Mouse (Mus musculus): ENCODE measurements around the gene Fadd.

Fadd gene

GRCm38 (mm10) chr7:144589508-144589907 is 7.2 kb upstream of the Fadd start:
- Histone ChIP-seq H3K27me3 (ENCODE audit: insufficient read depth, low read length) (peaks cover 8% of the 10 kb centered on the region), H3K4me3 (replicated peaks; ENCODE audit: low read length) (no peak overlapping the region), H3K36me3 (ENCODE audit: insufficient read depth, low read length) (no peaks in the 10 kb centered on the region), H3K9me3 (ENCODE audit: low read length) (no peaks in the 10 kb centered on the region), H3K4me1 (replicated peaks; ENCODE audit: low read depth, low read length) (no peaks in the 10 kb centered on the region)
- TF ChIP-seq NANOG (IDR thresholded peaks at IDR 0.05; ENCODE audit: borderline replicate concordance, low read length) (no peak), CTCF (conservative IDR thresholded peaks at IDR 0.05; ENCODE audit: low read length) (no peak), POU5F1 (IDR thresholded peaks at IDR 0.05; ENCODE audit: borderline replicate concordance, low read length) (no peak)

DNA sequence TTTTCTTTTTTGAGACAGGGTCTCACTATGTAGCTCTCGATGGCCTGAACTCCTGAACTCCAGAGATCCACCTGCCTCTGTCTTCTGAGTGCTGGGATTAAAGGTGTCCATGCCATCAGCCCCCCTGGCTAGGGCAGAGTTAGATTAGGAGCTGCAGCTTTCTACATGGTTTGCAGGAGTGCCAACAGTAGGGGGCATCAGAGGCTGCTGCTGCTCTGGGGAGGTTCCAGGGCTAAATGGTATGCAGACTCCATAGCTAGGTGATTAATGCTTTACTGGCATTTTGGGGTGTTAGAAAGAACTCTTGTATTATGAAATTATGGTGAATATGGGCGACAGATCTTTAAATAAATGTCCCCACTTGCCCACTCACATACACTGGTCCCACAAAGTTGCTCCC is 5.0 kb upstream of the Fadd start:
- TF ChIP-seq POU5F1 (IDR thresholded peaks at IDR 0.05; ENCODE audit: borderline replicate concordance, low read length) (no peak), CTCF (conservative IDR thresholded peaks at IDR 0.05; ENCODE audit: low read length) (peak; percentile 31), NANOG (IDR thresholded peaks at IDR 0.05; ENCODE audit: borderline replicate concordance, low read length) (no peak)
- Histone ChIP-seq H3K27me3 (ENCODE audit: insufficient read depth, low read length) (peaks cover 12% of the 10 kb centered on the region), H3K4me1 (replicated peaks; ENCODE audit: low read depth, low read length) (peaks cover 12% of the 10 kb centered on the region)

GRCm38 (mm10) chr7:144585648-144586047 is 3.4 kb upstream of the Fadd start:
- Histone ChIP-seq H3K9me3 (ENCODE audit: low read length) (no peaks in the 10 kb centered on the region), H3K4me3 (replicated peaks; ENCODE audit: low read length) (no peak overlapping the region), H3K4me1 (replicated peaks; ENCODE audit: low read depth, low read length) (peaks cover 22% of the 10 kb centered on the region), H3K27me3 (ENCODE audit: insufficient read depth, low read length) (peaks cover 9% of the 10 kb centered on the region), H3K36me3 (ENCODE audit: insufficient read depth, low read length) (peaks cover 5% of the 10 kb centered on the region)
- TF ChIP-seq CTCF (conservative IDR thresholded peaks at IDR 0.05; ENCODE audit: low read length), result peak; percentile 84
- TF ChIP-seq POU5F1 (IDR thresholded peaks at IDR 0.05; ENCODE audit: borderline replicate concordance, low read length), result no peak

More for the DNA sequence above, 5.0 kb upstream of the Fadd start:
- H3K9me3 ChIP-seq (ENCODE audit: low read length), result no peaks in the 10 kb centered on the region
- H3K4me3 ChIP-seq (replicated peaks; ENCODE audit: low read length), result no peak overlapping the region
- H3K36me3 ChIP-seq (ENCODE audit: insufficient read depth, low read length), result no peaks in the 10 kb centered on the region

DNA sequence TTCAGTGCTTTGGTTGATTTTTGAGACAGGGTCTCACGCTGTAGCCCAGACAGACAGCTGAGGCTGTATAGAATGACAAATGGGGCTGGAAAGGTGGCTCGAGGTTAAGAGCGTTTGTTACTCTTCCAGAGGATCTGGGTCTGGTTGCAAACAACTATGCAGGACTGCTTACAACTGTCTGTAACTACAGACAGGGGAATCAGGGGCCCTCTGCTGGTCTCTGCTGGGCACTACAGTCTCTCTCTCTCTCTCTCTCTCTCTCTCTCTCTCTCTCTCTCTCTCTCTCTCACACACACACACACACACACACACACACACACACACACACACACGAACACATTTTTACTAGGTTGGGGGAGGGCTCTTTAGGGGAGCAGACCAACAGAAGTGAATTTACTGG is 1.4 kb upstream of the Fadd start:
- Histone ChIP-seq H3K27me3 (ENCODE audit: insufficient read depth, low read length) (peaks cover 9% of the 10 kb centered on the region), H3K4me1 (replicated peaks; ENCODE audit: low read depth, low read length) (peaks cover 29% of the 10 kb centered on the region), H3K4me3 (replicated peaks; ENCODE audit: low read length) (no peak overlapping the region), H3K36me3 (ENCODE audit: insufficient read depth, low read length) (peaks cover 25% of the 10 kb centered on the region), H3K9me3 (ENCODE audit: low read length) (no peaks in the 10 kb centered on the region)
- no peak for TF ChIP-seq POU5F1 (IDR thresholded peaks at IDR 0.05; ENCODE audit: borderline replicate concordance, low read length)
- TF ChIP-seq CTCF (conservative IDR thresholded peaks at IDR 0.05; ENCODE audit: low read length), result peak; percentile 39; the same call in 1 of the 2 replicates
- no peak for TF ChIP-seq NANOG (IDR thresholded peaks at IDR 0.05; ENCODE audit: borderline replicate concordance, low read length)

DNA sequence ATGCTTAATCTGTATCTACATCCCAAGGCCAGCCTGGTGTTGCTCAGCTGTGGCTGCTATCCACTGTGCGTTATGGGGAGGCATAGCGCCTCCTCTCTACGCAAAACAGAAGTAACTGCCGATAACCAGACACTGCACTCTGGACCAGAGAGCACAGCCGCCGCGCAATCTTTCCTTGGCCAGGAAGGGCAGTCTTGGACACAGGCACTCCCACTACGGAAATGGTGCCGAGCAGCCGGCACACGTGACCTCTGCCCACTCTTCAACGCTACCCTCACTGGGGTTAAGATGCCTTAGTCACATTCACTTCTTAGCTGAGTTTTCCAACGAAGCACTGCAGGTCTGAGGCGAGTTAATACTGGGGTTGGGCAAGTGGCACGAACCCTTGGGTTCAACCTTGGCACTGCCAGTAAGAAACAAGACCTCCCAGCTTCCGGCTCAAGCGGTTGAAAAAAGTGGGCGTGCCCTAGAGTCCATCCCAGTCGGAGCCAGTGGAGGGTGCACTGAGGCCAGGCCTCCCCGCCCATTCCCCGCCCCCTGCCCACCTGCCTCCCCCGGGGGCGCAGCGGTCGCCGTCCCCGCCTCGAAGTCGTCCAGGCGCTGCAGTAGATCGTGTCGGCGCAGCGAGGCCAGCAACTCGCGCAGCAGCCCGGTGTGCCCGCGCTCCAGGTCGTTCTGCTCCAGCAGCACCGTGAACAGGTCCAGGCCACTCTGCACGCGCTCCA is 542 bp downstream of the Fadd start:
- peaks cover 9% of the 10 kb centered on the region for H3K27me3 ChIP-seq (ENCODE audit: insufficient read depth, low read length)
- TF ChIP-seq CTCF (conservative IDR thresholded peaks at IDR 0.05; ENCODE audit: low read length), result peak; percentile 33; the same call in 1 of the 2 replicates
- TF ChIP-seq POU5F1 (IDR thresholded peaks at IDR 0.05; ENCODE audit: borderline replicate concordance, low read length), result no peak
- H3K36me3 ChIP-seq (ENCODE audit: insufficient read depth, low read length), result peaks cover 25% of the 10 kb centered on the region
- H3K4me1 ChIP-seq (replicated peaks; ENCODE audit: low read depth, low read length), result peaks cover 29% of the 10 kb centered on the region
- H3K4me3 ChIP-seq (replicated peaks; ENCODE audit: low read length), result peak overlapping the region; percentile 90
- no peaks in the 10 kb centered on the region for H3K9me3 ChIP-seq (ENCODE audit: low read length)

DNA sequence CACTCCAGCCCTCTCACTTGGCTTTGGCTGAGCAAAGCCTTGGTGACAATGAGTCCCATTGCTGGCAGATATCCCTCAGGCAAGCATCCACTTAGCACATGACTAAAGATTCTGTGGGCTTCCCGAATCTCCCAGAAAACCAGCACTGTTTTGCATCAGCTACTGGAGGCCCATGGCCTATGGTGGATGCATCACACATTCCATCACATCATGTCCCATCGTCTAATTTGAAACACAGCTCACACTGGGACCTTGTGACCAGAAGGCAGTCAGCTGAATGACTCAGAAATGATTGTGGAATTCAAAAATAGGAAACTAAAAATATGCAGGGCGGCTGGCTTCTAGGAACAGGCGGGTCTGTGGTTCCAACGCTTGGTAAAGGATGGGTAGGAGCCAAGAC is 4.4 kb downstream of the Fadd start:
- H3K36me3 ChIP-seq (ENCODE audit: insufficient read depth, low read length), result peaks cover 25% of the 10 kb centered on the region
- H3K4me1 ChIP-seq (replicated peaks; ENCODE audit: low read depth, low read length), result peaks cover 26% of the 10 kb centered on the region
- no peaks in the 10 kb centered on the region for H3K9me3 ChIP-seq (ENCODE audit: low read length)
- TF ChIP-seq POU5F1 (IDR thresholded peaks at IDR 0.05; ENCODE audit: borderline replicate concordance, low read length), result no peak
- no peak for TF ChIP-seq CTCF (conservative IDR thresholded peaks at IDR 0.05; ENCODE audit: low read length)
- no peak for TF ChIP-seq NANOG (IDR thresholded peaks at IDR 0.05; ENCODE audit: borderline replicate concordance, low read length)
- H3K27me3 ChIP-seq (ENCODE audit: insufficient read depth, low read length), result peaks cover 17% of the 10 kb centered on the region
- H3K4me3 ChIP-seq (replicated peaks; ENCODE audit: low read length), result no peak overlapping the region

GRCm38 (mm10) chr7:144572234-144572633 is 10.0 kb downstream of the Fadd start:
- H3K9me3 ChIP-seq (ENCODE audit: low read length), result no peaks in the 10 kb centered on the region
- H3K27me3 ChIP-seq (ENCODE audit: insufficient read depth, low read length), result peaks cover 64% of the 10 kb centered on the region
- H3K4me3 ChIP-seq (replicated peaks; ENCODE audit: low read length), result no peak overlapping the region
- H3K36me3 ChIP-seq (ENCODE audit: insufficient read depth, low read length), result no peaks in the 10 kb centered on the region
- TF ChIP-seq NANOG (IDR thresholded peaks at IDR 0.05; ENCODE audit: borderline replicate concordance, low read length) (no peak), POU5F1 (IDR thresholded peaks at IDR 0.05; ENCODE audit: borderline replicate concordance, low read length) (no peak), CTCF (conservative IDR thresholded peaks at IDR 0.05; ENCODE audit: low read length) (no peak)
- peaks cover 12% of the 10 kb centered on the region for H3K4me1 ChIP-seq (replicated peaks; ENCODE audit: low read depth, low read length)

DNA sequence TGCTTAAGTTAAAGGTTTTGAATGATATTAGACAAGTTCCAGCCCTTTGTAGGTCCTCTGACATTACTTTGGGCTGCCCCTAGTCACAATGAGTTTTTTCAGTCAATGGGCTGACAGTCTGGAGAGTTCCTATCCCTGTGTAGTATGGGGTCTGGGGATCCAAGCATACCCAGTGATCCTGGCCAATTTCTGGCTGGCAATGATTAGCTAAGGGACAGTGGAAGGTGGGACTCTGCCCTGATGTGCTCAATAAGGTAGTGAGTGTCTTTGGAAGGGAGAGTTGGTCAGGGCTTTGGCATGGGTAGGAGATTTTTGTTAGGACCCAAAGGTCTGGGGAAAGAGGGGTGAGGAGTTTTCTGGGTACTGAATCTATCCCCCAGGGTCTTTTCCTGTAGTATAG is 10.7 kb downstream of the Fadd start:
- Histone ChIP-seq H3K27me3 (ENCODE audit: insufficient read depth, low read length) (peaks cover 70% of the 10 kb centered on the region), H3K4me1 (replicated peaks; ENCODE audit: low read depth, low read length) (peaks cover 14% of the 10 kb centered on the region), H3K36me3 (ENCODE audit: insufficient read depth, low read length) (no peaks in the 10 kb centered on the region), H3K9me3 (ENCODE audit: low read length) (no peaks in the 10 kb centered on the region), H3K4me3 (replicated peaks; ENCODE audit: low read length) (no peak overlapping the region)
- TF ChIP-seq CTCF (conservative IDR thresholded peaks at IDR 0.05; ENCODE audit: low read length), result no peak
- no peak for TF ChIP-seq NANOG (IDR thresholded peaks at IDR 0.05; ENCODE audit: borderline replicate concordance, low read length)
- TF ChIP-seq POU5F1 (IDR thresholded peaks at IDR 0.05; ENCODE audit: borderline replicate concordance, low read length), result no peak

GRCm38 (mm10) chr7:144569428-144569827 is 12.8 kb downstream of the Fadd start:
- Histone ChIP-seq H3K4me3 (replicated peaks; ENCODE audit: low read length) (no peak overlapping the region), H3K36me3 (ENCODE audit: insufficient read depth, low read length) (no peaks in the 10 kb centered on the region), H3K4me1 (replicated peaks; ENCODE audit: low read depth, low read length) (peaks cover 10% of the 10 kb centered on the region), H3K27me3 (ENCODE audit: insufficient read depth, low read length) (peaks cover 85% of the 10 kb centered on the region), H3K9me3 (ENCODE audit: low read length) (no peaks in the 10 kb centered on the region)
- TF ChIP-seq CTCF (conservative IDR thresholded peaks at IDR 0.05; ENCODE audit: low read length) (no peak), POU5F1 (IDR thresholded peaks at IDR 0.05; ENCODE audit: borderline replicate concordance, low read length) (no peak), NANOG (IDR thresholded peaks at IDR 0.05; ENCODE audit: borderline replicate concordance, low read length) (no peak)

All from E14TG2a.4 (cell line).